Mouse (Mus musculus) lung, embryonic 15.5 days (tissue): ENCODE results near the gene Fgfr2. TPM values are rescaled to one million over a fixed set of nuclear protein-coding genes. Genes with fewer than 3 reads are reported as not detected.
A peak's percentile ranks its signal among the peaks of the same experiment; 100 is the strongest.

Experiments used
- ATAC-seq: fragments of 200-750 bp; cut with Nextera tagmentation; 2 replicates; pipeline ENCODE4 v1.8.0; 2017; ENCODE audit warnings: moderate number of reproducible peaks, borderline replicate concordance; ENCODE audit not compliant: low FRiP score, low TSS enrichment; ENCODE audit errors: extremely low read depth
- H3K27ac ChIP-seq: fragments of 300-500 bp; sonication (generic); 2 replicates; pipeline ENCODE4 v1.5.1; 2015; ENCODE audit warnings: moderate library complexity, mild to moderate bottlenecking, inconsistent platforms
- H3K27me3 ChIP-seq: fragments of 300-500 bp; sonication (generic); 2 replicates; pipeline ENCODE4 v1.6.1; 2015; ENCODE audit warnings: inconsistent platforms
- H3K36me3 ChIP-seq: fragments of 300-500 bp; sonication (generic); 2 replicates; pipeline ENCODE4 v1.6.1; 2015; ENCODE audit warnings: inconsistent platforms
- H3K4me1 ChIP-seq: fragments of 300-500 bp; sonication (generic); 2 replicates; pipeline ENCODE4 v1.6.1; 2015; ENCODE audit warnings: inconsistent platforms
- H3K4me2 ChIP-seq: fragments of 300-500 bp; sonication (generic); 2 replicates; pipeline ENCODE4 v1.6.1; 2015; ENCODE audit warnings: inconsistent platforms, mild to moderate bottlenecking, moderate library complexity
- H3K4me3 ChIP-seq: fragments of 300-500 bp; sonication (generic); 2 replicates; pipeline ENCODE4 v1.5.1; 2015; ENCODE audit warnings: mild to moderate bottlenecking, inconsistent platforms
- H3K9ac ChIP-seq: fragments of 300-500 bp; sonication (generic); 2 replicates; pipeline ENCODE4 v1.6.1; 2015; ENCODE audit warnings: inconsistent platforms
- H3K9me3 ChIP-seq: fragments of 300-500 bp; sonication (generic); 2 replicates; pipeline ENCODE4 v1.6.1; 2016; ENCODE audit warnings: inconsistent platforms
- WGBS: fragments of 180-500 bp; shearing (Covaris S2); methylation state at CpG from one replicate; pipeline ENCODE4 v1.1.7; 2015; 5-methylcytosine and 5-hydroxymethylcytosine counted together
- polyA plus RNA-seq: library from polyadenylated mRNA; unstranded; fragments of >200 nt; fragmentation: Nextera tagmentation; extraction: Ambion mirVana; gene quantifications from 2 replicates; pipeline ENCODE4 v1.2.1, GENCODE M21; 2015

The Fgfr2 gene
- polyA plus RNA-seq, 1 experiment from 2014 or later = 160 TPM

- no peak overlapping the region for H3K27ac ChIP-seq
Measured at GRCm38 (mm10) chr7:130634259-130634871, 2488.8 kb downstream of the Fgfr2 start.

GRCm38 (mm10) chr7:130632379-130632732 lies 2490.8 kb downstream of the Fgfr2 start:
- Histone ChIP-seq H3K36me3 (no peaks in the 10 kb centered on the region), H3K4me1 (peaks cover 10% of the 10 kb centered on the region), H3K4me2 (no peak overlapping the region), H3K4me3 (no peak overlapping the region), H3K9ac (no peak overlapping the region), H3K9me3 (no peaks in the 10 kb centered on the region), H3K27me3 (no peaks in the 10 kb centered on the region), H3K27ac (no peak overlapping the region)
- 89% methylated on average over 5 of the region's 5 CpGs for WGBS
- no peak for ATAC-seq

More at GRCm38 (mm10) chr7:130634259-130634871, 2488.8 kb downstream of the Fgfr2 start:
- Histone ChIP-seq H3K4me1 (peaks cover 16% of the 10 kb centered on the region), H3K9ac (no peak overlapping the region), H3K4me2 (no peak overlapping the region), H3K4me3 (no peak overlapping the region), H3K27me3 (no peaks in the 10 kb centered on the region), H3K36me3 (no peaks in the 10 kb centered on the region), H3K9me3 (no peaks in the 10 kb centered on the region)
- 80% methylated on average over 4 of the region's 4 CpGs for WGBS
- ATAC-seq = no peak

DNA sequence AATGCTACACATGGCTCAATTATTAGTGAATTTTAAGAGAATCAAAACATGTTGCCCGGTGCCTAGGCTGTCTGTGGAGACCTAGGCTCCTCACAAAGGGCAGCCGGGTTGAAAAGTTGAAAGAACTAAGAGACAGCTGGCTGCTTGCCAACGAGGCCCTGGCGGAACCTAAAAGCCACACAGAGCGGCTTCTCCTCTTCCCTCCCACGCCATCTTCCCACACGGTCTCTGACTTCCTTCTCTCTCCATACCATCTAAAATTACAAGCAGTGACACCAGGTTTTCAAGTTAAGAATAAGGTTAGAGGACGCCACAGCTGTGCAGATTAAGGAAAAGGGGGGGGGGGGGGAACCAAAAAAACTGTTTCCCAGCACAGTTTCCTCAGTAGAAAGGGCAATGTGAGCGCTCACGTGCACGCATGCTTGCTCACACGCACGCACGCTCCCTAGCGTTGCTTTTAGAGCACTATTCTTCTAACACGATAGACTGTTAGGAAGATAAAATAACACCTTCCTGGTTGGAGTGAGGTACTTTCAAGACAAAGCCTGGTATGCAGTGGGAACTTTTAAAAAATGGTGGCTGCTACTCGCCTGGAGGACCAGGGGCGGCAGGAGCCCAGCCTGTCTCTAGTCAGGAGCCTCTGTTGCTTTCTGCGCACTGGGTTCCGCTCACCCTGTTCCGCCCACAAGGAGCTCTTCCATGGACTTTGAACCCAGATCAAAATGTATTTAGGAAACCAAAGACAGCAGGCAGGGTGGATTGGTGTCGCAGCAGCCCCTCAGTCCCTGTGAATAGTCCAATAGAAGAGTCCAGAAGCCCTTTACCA lies 2491.4 kb downstream of the Fgfr2 start:
- ATAC-seq = peak; percentile 33; the same call in 1 of the 2 replicates
- H3K36me3 ChIP-seq = no peaks in the 10 kb centered on the region
- H3K9ac ChIP-seq = no peak overlapping the region
- H3K27me3 ChIP-seq = no peaks in the 10 kb centered on the region
- no peak overlapping the region for H3K27ac ChIP-seq
- no peak overlapping the region for H3K4me3 ChIP-seq
- no peak overlapping the region for H3K4me2 ChIP-seq
- H3K9me3 ChIP-seq = no peaks in the 10 kb centered on the region
- WGBS = 49% methylated on average over 22 of the region's 22 CpGs
- H3K4me1 ChIP-seq = peaks cover 5% of the 10 kb centered on the region; the same call in 1 of the 2 replicates

- H3K27me3 ChIP-seq = no peaks in the 10 kb centered on the region
- no peak overlapping the region for H3K27ac ChIP-seq
- peaks cover 5% of the 10 kb centered on the region; the same call in 1 of the 2 replicates for H3K4me1 ChIP-seq
- H3K9me3 ChIP-seq = no peaks in the 10 kb centered on the region
- 90% methylated on average over 3 of the region's 3 CpGs for WGBS
- no peak overlapping the region for H3K4me2 ChIP-seq
- H3K36me3 ChIP-seq = no peaks in the 10 kb centered on the region
- no peak overlapping the region for H3K9ac ChIP-seq
- ATAC-seq = no peak
- no peak overlapping the region for H3K4me3 ChIP-seq
Measured at GRCm38 (mm10) chr7:130630956-130631355, 2492.2 kb downstream of the Fgfr2 start.

GRCm38 (mm10) chr7:130629999-130630398 lies 2493.2 kb downstream of the Fgfr2 start:
- Histone ChIP-seq H3K4me1 (peaks cover 5% of the 10 kb centered on the region; the same call in 1 of the 2 replicates), H3K27ac (no peak overlapping the region), H3K36me3 (no peaks in the 10 kb centered on the region), H3K9me3 (no peaks in the 10 kb centered on the region), H3K4me3 (no peak overlapping the region), H3K4me2 (no peak overlapping the region), H3K9ac (no peak overlapping the region), H3K27me3 (no peaks in the 10 kb centered on the region)
- no peak for ATAC-seq
- 80% methylated on average over 7 of the region's 7 CpGs for WGBS

DNA sequence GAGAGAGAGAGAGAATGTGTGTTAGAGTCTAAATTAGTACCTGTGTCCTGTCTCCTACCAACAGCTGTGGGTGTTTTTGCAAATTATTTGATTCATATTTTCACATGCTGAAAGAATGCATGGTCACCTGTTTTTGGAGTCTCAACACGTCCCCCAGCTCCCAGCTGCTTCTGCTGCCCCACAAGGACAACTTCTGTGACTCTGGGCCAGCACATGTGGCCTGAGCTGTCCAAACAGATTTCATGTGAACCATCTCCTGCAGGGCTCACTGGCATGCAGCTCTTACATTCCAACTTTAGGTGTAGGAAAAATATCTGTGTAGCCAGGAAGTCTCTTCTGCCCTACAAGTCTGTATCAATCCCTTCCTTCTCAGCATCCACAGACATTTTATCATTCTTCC lies 2494.5 kb downstream of the Fgfr2 start:
- no peak for ATAC-seq
- Histone ChIP-seq H3K9ac (no peak overlapping the region), H3K9me3 (no peaks in the 10 kb centered on the region), H3K4me1 (peaks cover 5% of the 10 kb centered on the region; the same call in 1 of the 2 replicates), H3K27ac (no peak overlapping the region), H3K4me2 (no peak overlapping the region), H3K27me3 (no peaks in the 10 kb centered on the region), H3K4me3 (no peak overlapping the region), H3K36me3 (no peaks in the 10 kb centered on the region)
- WGBS = 29% methylated on average over 1 of the region's 1 CpGs

DNA sequence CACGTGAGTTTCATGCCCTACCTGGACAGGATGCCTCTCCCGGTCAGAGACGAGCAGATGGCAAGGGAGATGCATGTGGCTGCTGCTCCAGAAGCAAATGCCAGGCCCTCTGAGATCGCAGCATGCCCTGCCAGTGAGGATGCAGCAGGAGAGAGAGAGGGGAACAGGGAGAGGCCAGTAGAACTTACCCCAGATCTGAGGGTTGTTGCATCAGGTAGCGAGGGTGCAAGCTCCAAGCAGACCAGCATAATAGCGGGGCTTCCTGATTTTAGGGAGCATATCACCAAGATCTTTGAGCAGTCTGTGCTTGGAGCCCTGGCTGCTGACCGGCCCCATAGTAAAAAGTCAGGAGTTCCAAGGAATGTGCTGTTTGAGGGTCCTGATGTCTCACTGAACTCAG lies 2497.8 kb downstream of the Fgfr2 start:
- WGBS = 81% methylated on average over 7 of the region's 7 CpGs
- Histone ChIP-seq H3K4me1 (peaks cover 6% of the 10 kb centered on the region; the same call in 1 of the 2 replicates), H3K36me3 (no peaks in the 10 kb centered on the region), H3K4me2 (no peak overlapping the region), H3K9me3 (no peaks in the 10 kb centered on the region), H3K27ac (no peak overlapping the region), H3K4me3 (no peak overlapping the region), H3K9ac (no peak overlapping the region), H3K27me3 (no peaks in the 10 kb centered on the region)
- ATAC-seq = no peak

DNA sequence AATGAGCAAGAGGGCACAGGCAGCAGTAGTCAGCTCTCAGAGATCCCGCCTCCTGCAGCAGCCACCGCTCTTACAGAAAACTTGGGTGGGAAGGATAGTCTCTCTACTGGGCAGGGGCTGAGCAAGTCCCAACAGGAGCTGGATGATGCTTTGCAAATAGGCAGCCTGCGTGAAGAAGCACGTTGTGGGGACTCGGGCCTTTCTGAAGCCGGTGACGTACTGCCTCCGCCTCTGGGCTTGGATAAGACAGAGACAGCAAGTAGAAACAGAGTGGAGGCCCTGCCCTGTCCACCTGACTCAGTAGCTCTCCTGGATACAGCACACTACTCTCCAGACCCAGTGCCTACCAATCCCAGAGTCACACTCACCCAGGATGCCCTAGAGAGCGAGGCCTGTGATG lies 2498.9 kb downstream of the Fgfr2 start:
- H3K27me3 ChIP-seq = no peaks in the 10 kb centered on the region
- no peaks in the 10 kb centered on the region for H3K9me3 ChIP-seq
- H3K4me2 ChIP-seq = no peak overlapping the region
- no peaks in the 10 kb centered on the region for H3K36me3 ChIP-seq
- no peak overlapping the region for H3K27ac ChIP-seq
- no peak overlapping the region for H3K9ac ChIP-seq
- H3K4me1 ChIP-seq = peaks cover 6% of the 10 kb centered on the region; the same call in 1 of the 2 replicates
- ATAC-seq = no peak
- H3K4me3 ChIP-seq = no peak overlapping the region
- 90% methylated on average over 9 of the region's 9 CpGs for WGBS

- ATAC-seq = no peak
- H3K9me3 ChIP-seq = no peaks in the 10 kb centered on the region
- H3K27me3 ChIP-seq = no peaks in the 10 kb centered on the region
- H3K4me1 ChIP-seq = peaks cover 6% of the 10 kb centered on the region; the same call in 1 of the 2 replicates
- no peaks in the 10 kb centered on the region for H3K36me3 ChIP-seq
- H3K4me2 ChIP-seq = no peak overlapping the region
- WGBS = 80% methylated on average over 4 of the region's 4 CpGs
- no peak overlapping the region for H3K27ac ChIP-seq
- H3K9ac ChIP-seq = no peak overlapping the region
- no peak overlapping the region for H3K4me3 ChIP-seq
Measured at GRCm38 (mm10) chr7:130622359-130622758, 2500.8 kb downstream of the Fgfr2 start.

- ATAC-seq = no peak
Measured at GRCm38 (mm10) chr7:130621953-130622352, 2501.2 kb downstream of the Fgfr2 start.

GRCm38 (mm10) chr7:130621068-130621467 lies 2502.1 kb downstream of the Fgfr2 start:
- WGBS = 89% methylated on average over 2 of the region's 2 CpGs
- H3K4me2 ChIP-seq = no peak overlapping the region

More at GRCm38 (mm10) chr7:130621953-130622352, 2501.2 kb downstream of the Fgfr2 start:
- no peaks in the 10 kb centered on the region for H3K9me3 ChIP-seq
- H3K27ac ChIP-seq = no peak overlapping the region
- no peak overlapping the region for H3K4me3 ChIP-seq
- peaks cover 6% of the 10 kb centered on the region; the same call in 1 of the 2 replicates for H3K4me1 ChIP-seq
- 30% methylated on average over 3 of the region's 3 CpGs for WGBS
- H3K27me3 ChIP-seq = no peaks in the 10 kb centered on the region
- H3K4me2 ChIP-seq = no peak overlapping the region
- H3K9ac ChIP-seq = no peak overlapping the region
- no peaks in the 10 kb centered on the region for H3K36me3 ChIP-seq

DNA sequence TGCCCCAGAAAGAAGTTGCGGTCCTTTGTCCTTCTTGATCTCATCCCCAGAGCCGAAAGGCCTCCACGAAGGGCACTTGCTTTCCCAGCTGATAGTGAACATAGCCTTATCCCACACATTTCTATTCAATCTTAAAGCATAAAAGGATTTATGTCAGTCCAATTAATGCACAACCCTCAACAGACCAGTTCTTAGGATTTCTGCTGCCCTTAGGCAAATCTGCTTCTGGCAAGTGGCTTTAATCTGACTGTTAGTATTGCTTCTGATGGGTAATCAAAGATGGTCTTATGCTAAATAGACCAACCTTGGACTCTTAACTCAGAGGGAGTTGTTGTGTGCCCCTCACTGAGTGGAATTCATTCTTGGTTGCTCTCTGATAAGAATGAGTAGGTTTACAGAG lies 2505.6 kb downstream of the Fgfr2 start:
- WGBS = 89% methylated on average over 3 of the region's 3 CpGs
- H3K27ac ChIP-seq = no peak overlapping the region
- no peak for ATAC-seq

More at GRCm38 (mm10) chr7:130621068-130621467, 2502.1 kb downstream of the Fgfr2 start:
- Histone ChIP-seq H3K36me3 (no peaks in the 10 kb centered on the region), H3K27ac (no peak overlapping the region), H3K9ac (no peak overlapping the region), H3K4me1 (peaks cover 6% of the 10 kb centered on the region; the same call in 1 of the 2 replicates), H3K27me3 (no peaks in the 10 kb centered on the region), H3K9me3 (no peaks in the 10 kb centered on the region), H3K4me3 (no peak overlapping the region)
- ATAC-seq = no peak

More for the DNA sequence above, 2505.6 kb downstream of the Fgfr2 start:
- Histone ChIP-seq H3K4me1 (peaks cover 6% of the 10 kb centered on the region; the same call in 1 of the 2 replicates), H3K9ac (no peak overlapping the region), H3K9me3 (no peaks in the 10 kb centered on the region), H3K27me3 (no peaks in the 10 kb centered on the region), H3K4me3 (no peak overlapping the region), H3K36me3 (no peaks in the 10 kb centered on the region), H3K4me2 (no peak overlapping the region)
